Mouse (Mus musculus) CD4-positive, CD25-positive, alpha-beta regulatory T cell, adult 2 months (primary cell): ENCODE measurements around the gene Polk.
A peak's percentile ranks its signal among the peaks of the same experiment; 100 is the strongest.

Experiments used
- DNase-seq: peaks from one replicate; pipeline ENCODE4 v3.0.0-alpha.2; 2012; ENCODE audit warnings: low read depth, low spot score

Polk gene

DNA sequence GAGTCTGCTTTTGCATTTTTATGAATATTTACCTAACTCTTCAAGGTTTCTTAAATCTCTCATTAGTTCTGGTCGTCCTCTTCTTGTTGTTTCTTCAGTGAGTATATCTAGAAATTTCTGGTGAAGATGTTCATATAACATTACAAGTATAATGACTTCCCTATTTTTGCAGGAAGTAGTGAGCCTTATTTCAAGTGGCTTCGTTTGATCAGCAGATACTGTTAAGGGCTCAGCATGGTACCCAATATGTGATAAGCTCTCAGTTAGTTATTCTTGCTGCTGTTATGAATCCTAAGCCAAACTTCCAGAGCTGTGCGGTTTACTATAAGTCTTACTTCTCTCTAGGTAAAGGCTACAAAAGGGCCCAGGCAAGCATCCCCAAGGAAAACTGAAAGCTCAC is 12.8 kb downstream of the Polk start:
- no peak for DNase-seq

DNA sequence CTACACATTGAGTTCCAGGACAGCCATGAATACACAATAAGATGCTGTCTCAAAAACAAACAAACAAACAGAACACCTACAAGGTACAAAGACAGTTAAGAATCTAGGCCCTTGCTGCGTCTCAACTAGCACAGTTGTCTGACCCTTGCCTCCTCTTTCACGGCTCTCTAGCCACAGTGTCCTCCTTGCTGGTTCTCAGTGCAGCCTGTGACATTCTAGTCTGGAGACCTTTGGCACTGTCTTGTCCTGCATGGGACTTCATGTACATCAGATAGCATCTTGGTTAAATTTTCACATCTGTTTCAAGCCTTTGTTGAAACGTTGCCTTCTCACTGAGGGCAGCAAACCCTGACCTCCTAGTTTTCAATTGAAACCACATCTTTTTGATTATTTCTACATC is 13.6 kb downstream of the Polk start:
- no peak for DNase-seq

DNA sequence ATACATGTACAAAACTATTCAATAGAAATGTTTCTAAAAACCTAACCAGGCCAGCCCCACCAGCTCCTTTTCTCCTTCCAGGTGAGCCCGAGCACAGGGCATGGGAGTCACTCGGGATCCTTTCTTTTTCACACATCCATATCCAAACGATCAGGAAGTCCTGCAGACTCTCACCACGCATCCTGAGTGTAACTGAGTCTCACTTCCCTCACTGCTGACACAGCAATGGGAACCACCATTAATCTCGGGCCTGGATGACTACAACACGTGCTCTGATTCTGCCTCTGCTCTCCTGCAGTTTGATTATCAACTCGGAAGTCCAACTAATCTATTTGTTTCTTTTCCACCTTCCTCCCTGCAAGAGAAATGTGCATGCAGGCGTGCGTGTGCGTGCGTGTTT is 14.5 kb downstream of the Polk start:
- DNase-seq, result no peak

DNA sequence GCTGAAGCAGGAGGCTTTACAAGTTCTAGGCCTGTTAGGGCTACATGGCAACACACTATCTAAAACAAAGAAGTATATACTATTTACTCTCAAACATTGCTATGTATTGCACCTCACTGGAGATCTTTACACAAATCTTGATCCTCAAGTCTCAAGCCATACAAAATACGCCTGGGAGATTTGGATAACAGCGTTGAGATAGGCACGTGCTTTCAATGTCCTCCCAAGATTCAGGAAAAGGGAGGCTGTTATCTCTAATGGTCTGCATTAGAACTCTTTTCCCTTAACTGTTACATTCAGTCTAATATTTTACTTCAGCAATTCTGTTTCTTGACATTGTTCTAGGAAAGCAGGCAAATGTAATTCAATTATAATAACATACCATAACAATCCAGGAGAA is 15.4 kb downstream of the Polk start:
- no peak for DNase-seq

DNA sequence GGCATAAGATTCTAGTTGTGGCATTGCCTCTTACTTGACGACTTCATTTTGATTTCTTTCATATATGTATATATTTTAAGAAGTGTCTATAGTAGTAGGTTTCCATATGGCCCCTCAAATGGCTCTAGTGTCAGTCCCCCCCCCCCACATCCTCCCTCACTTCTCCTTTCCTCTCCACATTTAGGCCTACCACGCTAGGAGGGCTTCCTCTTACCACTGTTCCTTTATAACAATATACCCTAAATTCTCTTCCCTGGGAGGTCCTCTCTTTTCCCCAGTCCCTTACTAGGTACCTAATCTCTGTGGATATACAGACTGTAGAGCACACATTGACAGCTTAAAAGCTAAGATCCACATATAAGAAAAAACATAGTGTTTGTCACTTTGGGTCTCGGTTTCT is 21.1 kb downstream of the Polk start:
- DNase-seq, result no peak

DNA sequence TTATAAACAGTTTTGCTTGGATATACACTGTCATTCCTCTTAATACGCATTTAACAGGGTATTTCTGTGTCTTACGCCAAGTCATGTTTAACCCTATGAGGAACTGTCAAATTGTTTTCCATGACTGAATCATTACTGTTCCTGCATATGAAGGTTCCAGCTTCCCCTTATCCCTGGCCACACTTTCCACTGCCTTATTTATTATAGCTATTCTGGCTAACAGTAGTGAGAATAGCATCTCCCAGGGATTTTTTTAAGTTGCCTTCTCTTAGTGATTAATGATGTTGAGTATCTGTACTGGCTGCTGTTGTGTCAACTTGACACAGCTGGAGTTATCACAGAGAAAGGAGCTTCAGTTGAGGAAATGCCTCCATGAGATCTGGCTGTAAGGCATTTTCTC is 25.0 kb downstream of the Polk start:
- DNase-seq, result no peak

DNA sequence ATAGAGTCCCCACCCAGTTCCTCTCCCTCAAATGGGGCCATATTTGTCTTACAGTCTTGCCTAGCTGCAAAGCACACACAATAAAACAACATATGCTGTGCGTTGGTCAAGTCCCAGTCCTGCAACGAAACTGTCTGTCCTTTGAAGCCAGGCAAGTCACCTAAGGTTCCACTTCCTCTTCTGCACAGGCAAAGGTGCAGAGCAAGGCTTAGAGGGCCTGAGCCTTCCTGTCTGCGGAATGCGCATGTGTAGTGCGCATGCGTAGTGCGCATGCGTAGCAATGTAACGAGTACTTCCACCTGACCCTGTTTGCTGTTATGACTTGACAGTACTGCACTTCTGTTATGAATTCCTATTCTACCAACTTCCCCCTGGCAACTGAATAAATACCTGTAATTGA is 26.1 kb downstream of the Polk start:
- no peak for DNase-seq

DNA sequence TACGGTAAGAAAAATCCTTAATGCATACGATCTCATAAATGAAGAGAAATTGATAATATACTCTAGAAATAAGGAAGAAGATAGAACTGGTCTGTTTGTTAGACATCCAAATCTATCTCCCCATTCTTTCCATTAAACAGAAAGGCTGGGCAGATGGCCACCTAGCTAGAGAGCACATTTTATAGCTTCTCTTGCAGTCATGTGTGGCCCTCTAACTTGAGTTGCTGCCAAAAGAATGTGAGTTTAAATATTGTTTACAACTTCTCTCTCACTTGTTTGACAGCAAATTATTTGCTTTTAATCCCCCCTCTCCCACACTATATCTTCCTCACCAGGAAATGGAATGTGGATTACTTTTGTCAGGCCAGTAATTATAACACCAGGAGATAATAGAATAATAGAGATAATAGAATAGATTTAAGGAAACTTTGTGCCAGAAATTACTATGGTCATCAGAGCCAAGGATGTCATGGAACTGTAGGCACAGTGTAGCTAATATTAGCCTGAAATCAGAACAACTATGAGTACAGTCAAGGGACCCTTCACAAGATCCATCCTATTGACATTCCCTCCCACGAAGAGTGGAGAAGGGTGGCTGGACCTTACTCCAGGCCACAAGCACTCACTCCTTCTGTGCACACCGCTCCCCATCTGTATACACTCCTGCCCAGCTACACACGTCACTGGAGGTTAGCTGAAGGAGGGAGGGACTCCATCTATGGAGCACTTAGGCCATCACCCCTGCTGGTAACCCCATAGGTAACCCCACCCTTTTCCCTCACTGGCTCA is 28.0 kb downstream of the Polk start:
- no peak for DNase-seq

DNA sequence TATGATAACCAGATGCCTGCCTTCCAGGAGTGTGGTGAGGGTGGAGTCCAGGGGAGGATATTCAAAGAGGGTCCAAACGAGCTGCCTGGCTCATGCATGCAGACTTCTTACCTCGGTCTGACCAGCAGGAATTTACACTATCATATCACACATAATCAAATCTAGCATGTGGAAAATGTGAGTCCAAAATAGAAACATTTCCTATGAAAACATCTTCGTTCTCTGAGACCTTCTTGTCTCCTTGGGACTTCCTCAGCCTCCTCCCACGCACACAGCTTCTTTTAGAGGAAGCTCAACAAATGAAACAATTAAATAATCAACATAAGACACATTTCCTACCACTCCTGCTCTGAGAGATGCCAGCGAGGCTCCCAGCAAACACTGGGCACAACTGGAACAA is 30.5 kb downstream of the Polk start:
- peak; percentile 35 for DNase-seq

DNA sequence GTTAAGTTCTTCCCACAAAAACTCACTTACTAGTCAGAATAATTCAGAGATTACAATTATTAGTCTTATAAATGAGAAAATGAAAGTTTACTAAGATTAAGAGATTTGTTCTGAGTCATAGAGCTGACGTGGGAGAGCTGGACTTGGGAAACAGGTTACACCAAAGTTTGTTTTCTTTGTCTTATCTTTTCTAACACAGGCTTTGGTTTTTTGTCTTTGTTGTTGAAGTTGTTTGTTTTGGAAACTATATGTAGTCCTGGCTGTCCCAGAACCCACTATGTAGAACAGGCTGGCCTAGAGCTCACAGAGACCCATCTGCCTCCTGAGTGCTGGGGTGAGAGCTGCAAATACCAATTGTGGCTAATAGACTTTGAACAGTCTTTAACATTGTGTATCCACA is 31.1 kb downstream of the Polk start:
- DNase-seq, result peak; percentile 41

DNA sequence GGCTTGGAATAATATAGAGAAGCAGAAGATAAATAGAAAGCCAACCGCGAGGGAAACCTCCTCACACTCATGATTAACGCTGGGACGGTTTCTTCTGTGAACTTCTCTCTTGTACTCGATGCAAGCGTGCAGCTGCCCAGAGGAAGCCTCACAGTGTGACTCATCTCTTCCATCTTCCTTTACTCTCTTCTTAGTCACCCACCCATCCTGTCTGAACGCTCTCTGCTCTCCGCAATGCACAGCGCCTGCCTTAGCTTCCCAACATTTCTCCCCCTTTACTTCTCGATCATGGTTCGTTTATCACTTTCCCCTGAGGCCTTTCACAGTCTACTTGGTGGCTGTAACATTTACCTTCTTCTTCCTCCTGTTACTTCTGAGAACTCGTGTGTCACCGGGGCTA is 31.7 kb downstream of the Polk start:
- peak; percentile 79 for DNase-seq

DNA sequence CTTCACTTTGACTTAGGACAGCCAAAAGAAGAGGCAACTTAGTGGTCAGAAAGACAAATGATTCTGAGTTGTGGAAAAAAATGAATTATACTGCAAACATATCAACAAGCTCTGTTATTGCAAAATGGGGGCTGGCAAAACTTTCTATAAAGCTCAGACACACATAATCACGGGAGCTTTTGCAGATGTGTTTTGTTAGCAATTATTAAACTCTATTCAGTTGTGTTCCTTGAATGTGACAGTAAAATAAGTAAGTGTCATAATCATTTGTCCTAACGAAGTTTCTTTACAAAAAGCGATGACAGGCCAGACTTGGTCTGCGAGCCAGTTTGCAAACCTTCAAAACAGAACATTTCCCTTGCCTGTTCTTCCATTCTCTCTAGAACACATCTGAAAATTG is 34.8 kb downstream of the Polk start:
- DNase-seq, result no peak

DNA sequence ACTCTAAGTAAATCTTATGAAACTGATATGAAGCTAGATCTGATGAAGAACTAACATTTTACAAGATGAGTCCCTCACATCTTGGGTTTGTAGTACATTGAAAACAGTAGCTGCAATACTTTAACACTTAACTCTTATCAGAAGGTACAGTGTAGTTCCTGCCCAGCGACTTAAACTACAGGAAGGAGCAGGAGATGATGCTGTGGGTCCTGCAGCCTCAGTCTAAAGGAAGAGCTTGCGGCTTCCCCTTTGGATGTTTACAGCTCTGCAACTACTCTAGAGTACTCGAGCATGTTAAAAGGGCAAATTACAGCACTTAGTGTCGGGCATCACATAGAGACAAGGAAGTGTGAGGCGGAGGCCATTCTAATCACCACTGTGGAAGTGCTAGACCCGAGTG is 36.1 kb downstream of the Polk start:
- DNase-seq, result peak; percentile 26

DNA sequence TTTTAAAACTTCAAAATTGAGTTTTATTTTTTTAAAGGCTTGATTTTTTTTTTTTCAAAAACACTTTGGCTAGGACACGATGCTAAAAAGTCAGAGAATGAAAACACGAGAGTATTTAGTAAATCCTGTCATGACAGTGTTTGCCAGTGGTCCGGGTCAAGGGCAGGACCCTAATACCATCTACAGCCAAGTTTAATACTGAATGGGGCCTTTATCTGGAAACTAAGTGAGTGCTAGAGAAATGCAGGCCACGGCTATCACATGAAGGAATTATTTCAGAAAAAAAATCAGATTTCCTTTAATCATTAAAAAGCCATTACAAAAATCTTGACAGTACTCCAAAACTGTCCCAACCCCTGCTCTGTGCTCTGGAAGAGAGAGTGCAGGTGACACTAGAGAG is 36.7 kb downstream of the Polk start:
- no peak for DNase-seq

DNA sequence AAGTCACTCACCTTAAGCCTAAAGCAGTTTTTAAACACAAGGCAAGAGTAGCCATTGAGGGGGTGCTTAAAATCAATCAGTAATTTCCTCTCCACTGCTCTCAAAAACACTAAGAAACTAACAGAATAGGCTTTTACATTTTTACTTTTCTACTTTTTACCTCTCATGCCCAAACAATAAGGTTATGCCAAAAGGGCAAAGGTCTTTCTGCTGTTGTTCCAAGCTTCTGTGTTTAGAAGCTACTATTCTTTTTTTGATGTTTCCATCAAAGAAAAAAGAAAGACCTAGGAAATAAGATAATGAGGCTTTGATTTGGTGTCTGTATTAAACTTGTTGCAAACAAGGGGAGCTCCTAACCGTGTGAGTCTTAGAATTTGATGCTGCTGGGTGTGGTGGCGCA is 42.5 kb downstream of the Polk start:
- no peak for DNase-seq

DNA sequence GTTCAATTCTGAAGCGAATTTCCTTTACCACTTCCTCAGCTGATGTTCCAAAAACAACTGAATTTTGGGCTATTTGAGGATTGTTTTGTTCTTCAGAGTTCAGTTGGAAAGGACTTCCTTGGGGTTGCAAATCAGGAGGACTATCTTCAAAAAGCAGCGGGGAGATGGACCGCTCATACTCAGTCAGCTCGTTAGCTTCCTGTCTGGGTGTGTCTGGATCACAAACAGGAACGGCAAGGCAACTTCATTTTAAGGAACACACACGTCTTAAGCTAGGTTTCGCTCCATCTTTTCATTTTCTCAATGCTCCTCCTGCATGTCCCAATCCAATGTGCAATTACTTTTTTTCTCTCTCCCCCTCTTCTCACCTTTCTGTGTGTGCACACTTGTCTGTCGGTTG is 45.7 kb downstream of the Polk start:
- no peak for DNase-seq

DNA sequence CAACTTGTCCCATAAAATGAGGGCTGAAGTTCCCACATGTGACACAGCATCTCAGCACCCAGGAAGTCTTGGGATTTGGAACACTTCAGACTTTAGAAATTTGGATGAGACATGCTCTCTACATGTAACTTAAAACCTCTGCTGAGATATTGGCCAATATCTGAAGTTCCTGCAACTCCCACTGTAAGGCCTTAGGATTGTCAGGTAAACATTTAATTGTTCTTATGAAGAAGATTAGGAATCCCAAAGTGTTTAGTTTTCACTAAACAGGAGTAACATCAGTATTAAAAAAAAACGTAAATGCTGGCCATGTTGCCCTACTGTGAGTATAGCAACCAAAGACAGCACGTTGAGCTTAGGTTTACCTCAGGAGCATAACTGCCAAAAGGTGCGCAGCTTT is 51.9 kb downstream of the Polk start, which contains the start of gene Gm17622:
Gene Gm17622, plus strand, starts transcription at position 301 of the 400 bp plus-strand sequence.
- DNase-seq, result no peak

DNA sequence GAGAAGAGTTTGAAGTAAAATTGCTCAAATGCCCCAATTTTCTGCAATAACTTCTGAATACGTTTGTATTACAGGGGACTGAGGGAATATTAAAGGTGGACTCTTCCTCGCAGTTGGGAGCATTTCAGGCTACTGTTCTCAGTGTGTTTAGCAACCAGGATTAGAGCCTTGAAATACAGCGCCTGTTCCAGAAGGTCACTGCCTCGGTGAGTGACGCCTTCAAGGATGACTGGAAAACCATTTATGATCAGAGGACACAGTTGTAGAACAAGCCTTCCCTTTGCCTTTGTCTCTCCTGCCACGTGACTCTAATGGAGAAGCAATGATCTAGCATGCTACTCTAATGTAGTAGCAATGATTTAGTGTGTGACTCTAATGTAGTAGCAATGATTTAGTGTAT is 54.4 kb downstream of the Polk start:
- no peak for DNase-seq

DNA sequence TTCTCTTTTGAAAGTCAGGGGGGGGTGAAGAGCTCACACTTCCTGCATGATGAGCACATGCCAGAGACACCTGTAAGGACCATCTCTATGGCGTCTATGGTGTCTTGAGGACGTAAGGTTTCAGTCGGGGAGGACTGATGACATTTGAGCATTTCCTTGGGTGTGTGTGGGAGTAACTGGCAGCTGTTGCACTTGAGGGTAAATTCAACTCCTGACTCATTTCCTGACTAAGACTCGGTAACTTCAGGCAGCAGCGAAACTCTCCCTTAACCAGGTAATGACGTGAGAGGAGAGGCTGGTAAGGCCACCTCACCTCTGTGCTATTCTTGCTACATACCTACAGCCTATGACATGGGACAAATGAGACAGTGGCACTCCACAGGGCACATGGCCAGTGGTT is 55.1 kb downstream of the Polk start:
- DNase-seq, result peak; percentile 79

DNA sequence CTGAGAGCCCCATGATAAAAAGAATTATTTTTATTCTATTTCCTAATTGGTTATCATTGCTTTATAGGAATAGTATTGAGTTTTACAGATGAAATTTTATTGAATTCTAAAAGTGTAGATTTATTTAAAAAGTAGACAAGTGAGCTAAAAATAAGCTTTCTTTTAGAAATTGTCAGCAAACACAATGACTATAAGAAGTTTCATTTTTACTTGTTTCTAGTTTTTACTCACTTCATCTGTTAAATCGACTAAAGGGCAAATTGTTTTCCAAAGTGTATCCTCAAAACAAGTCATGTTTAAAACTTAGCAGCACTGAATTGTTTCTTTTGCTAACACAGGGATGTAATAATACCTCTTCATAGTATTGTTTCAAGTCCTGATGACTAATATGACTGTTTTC is 63.4 kb downstream of the Polk start:
- no peak for DNase-seq

DNA sequence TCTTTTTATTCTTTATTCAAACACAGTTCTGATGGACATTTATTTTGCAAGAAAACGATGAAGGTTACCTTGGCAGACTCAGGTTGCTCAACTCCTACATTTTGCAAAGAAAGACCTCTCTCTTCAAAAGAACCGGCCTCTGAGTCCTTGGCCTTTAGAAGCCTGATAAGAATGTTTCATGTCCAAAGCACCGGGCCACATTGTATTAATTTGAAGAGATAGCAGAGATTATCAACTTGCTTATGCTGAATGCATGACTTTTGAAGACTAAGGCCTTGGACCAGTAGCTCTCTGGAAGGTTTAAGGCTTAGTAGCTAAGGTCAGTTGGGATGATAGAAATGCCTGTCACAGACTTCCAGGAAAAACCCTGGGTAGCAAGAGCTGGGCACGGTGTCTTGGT is 65.2 kb downstream of the Polk start:
- DNase-seq, result no peak

DNA sequence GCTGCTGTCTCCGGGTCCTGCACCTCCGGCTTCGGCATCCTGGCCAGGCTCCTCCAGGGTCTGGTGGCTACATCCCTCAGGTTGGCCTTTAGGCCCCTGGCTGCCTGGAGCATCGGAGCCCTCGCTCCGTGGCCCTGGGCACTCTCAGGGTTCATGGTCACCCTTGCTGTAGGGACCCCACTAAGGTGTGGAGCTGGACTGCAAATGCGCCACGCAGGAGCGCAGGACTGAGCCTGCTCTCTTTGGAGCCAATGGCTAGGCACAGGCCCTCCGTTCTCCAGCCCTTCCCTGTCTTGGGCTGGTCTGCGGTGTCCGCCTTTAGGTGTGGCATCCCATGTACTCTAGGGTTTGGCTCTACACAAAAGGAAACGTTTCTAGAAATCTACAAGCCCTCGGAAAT is 71.4 kb downstream of the Polk start, which contains the start of gene Ankdd1b:
Gene Ankdd1b, minus strand, starts transcription at position 242 of the 400 bp plus-strand sequence.
- DNase-seq, result no peak

DNA sequence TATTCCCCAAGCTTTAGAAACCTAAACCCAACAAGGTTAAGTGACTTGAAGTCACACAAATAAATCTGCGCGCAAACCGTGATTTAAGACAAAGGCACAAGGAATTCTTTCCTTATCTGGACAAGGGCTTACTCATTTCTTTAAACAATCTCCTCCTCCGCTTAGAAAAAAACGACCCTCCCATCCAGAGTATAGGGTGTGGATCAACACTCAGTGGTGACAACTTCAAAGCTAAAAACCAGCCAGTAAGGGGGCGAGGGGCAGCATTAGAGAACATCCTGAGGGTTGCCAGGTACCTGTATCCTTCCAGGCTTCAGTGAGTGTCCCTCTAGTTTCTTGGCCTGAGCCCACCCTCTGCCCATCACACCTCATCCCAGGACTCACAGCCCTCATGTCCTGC is 71.8 kb downstream of the Polk start:
- DNase-seq, result no peak

DNA sequence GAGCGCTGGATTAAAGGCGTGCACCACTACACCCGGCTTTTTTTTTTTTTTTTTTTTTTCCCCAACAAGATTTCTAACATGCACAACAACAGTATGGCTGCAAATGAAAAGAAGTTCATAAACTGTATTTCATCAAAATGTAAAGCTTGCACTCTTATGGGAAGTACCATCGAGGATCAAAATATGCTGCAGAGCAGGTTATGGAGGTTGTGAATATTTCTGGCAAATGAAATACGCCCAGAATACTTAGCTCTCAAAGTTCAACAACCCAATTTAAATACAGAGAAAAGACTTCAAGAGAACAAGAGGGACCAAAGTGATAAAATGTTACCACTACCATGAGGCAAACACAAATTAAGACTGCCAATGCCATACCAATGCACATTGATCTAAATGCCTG is 73.7 kb downstream of the Polk start:
- no peak for DNase-seq
